Mouse (Mus musculus) kidney, postnatal 0 days (tissue): Measurements from ENCODE around the gene Mylk. TPM values are rescaled to one million over a fixed set of nuclear protein-coding genes. Genes with fewer than 3 reads are reported as not detected.
"Not testable (repeated sequence)": the region's sequence is repeated elsewhere in the genome, so short reads cannot be mapped to it uniquely, and the experiment has no call there.

Source experiments
- ATAC-seq: fragments of 200-750 bp; cut with Nextera tagmentation; replicated peaks from 2 replicates; pipeline ENCODE4 v1.8.0; 2017; ENCODE audit warnings: low read depth, moderate number of reproducible peaks, moderate TSS enrichment, moderate library complexity; ENCODE audit not compliant: low FRiP score
- DNase-seq: peaks from one replicate; pipeline ENCODE4 v3.0.0-alpha.2; 2016; ENCODE audit warnings: low spot score
- H3K27ac ChIP-seq: fragments of 300-500 bp; sonication (generic); 2 replicates; pipeline ENCODE4 v1.5.1; 2014; ENCODE audit warnings: mild to moderate bottlenecking
- H3K27me3 ChIP-seq: fragments of 300-500 bp; sonication (generic); 2 replicates; pipeline ENCODE4 v1.6.1; 2014; ENCODE audit warnings: low read length, mixed read lengths; ENCODE audit not compliant: insufficient read depth
- H3K36me3 ChIP-seq: fragments of 300-500 bp; sonication (generic); 2 replicates; pipeline ENCODE4 v1.6.1; 2014; ENCODE audit warnings: low read length, mixed read lengths; ENCODE audit not compliant: insufficient read depth
- H3K4me1 ChIP-seq: fragments of 300-500 bp; sonication (generic); replicated peaks from 2 replicates; pipeline ENCODE4 v1.6.1; 2014; ENCODE audit warnings: antibody characterized with exemption, low read length, mixed read lengths; ENCODE audit not compliant: insufficient read depth
- H3K4me2 ChIP-seq: fragments of 300-500 bp; sonication (generic); 2 replicates; pipeline ENCODE4 v1.6.1; 2014; ENCODE audit warnings: mild to moderate bottlenecking, low read length, moderate library complexity, mixed read lengths
- H3K4me3 ChIP-seq: fragments of 300-500 bp; sonication (generic); replicated peaks from 2 replicates; pipeline ENCODE4 v1.5.1; 2014; ENCODE audit warnings: low read depth, low read length
- H3K9ac ChIP-seq: fragments of 300-500 bp; sonication (generic); 2 replicates; pipeline ENCODE4 v1.6.1; 2014; ENCODE audit warnings: low read depth, low read length
- H3K9me3 ChIP-seq: fragments of 300-500 bp; sonication (generic); replicated peaks from 2 replicates; pipeline ENCODE4 v1.6.1; 2016; ENCODE audit warnings: low read length, inconsistent platforms, mixed read lengths
- CTCF ChIP-seq: IDR thresholded peaks from 2 replicates; pipeline ENCODE4 v1.5.1; 2016; ENCODE audit warnings: antibody characterized with exemption, low read depth, mild to moderate bottlenecking, moderate library complexity
- WGBS: fragments of 180-500 bp; shearing (Covaris S2); extraction: QIAGEN DNeasy Blood & Tissue Kit; methylation state at CpG from one replicate; pipeline ENCODE4 v1.1.7; 2014; 5-methylcytosine and 5-hydroxymethylcytosine counted together
- polyA plus RNA-seq: library from polyadenylated mRNA; unstranded; fragments of >200 nt; fragmentation: Nextera tagmentation; extraction: Ambion mirVana; gene quantifications from 2 replicates; pipeline ENCODE4 v1.2.1, GENCODE M21; 2015

The Mylk gene
- polyA plus RNA-seq, 1 experiment from 2014 or later = 68.5 TPM

- no peak for TF ChIP-seq CTCF
- 35% methylated on average over 11 of the region's 11 CpGs for WGBS
- no peak for ATAC-seq
Measured at GRCm38 (mm10) chr16:34804286-34805010, 59.4 kb downstream of the Mylk start.

GRCm38 (mm10) chr16:34806883-34807767 is 62.1 kb downstream of the Mylk start:
- DNase-seq = no peak
- H3K27me3 ChIP-seq = no peaks in the 10 kb centered on the region
- no peaks in the 10 kb centered on the region for H3K9me3 ChIP-seq
- 0 out of 2 replicates have a peak overlapping the region, but pooled peaks have one; percentile 33 for H3K9ac ChIP-seq
- no peak overlapping the region for H3K27ac ChIP-seq
- H3K4me3 ChIP-seq = no peak overlapping the region
- no peaks in the 10 kb centered on the region for H3K36me3 ChIP-seq
- ATAC-seq = 0 out of 2 replicates have a peak, but pooled peaks have one; percentile 29
- H3K4me1 ChIP-seq = no peaks in the 10 kb centered on the region; the same call in 1 of the 2 replicates
- 42% methylated on average over 16 of the region's 16 CpGs for WGBS
- no peak for TF ChIP-seq CTCF
- H3K4me2 ChIP-seq = no peak overlapping the region

More at GRCm38 (mm10) chr16:34804286-34805010, 59.4 kb downstream of the Mylk start:
- Histone ChIP-seq H3K9me3 (no peaks in the 10 kb centered on the region), H3K4me3 (no peak overlapping the region), H3K9ac (no peak overlapping the region), H3K4me2 (no peak overlapping the region), H3K4me1 (no peaks in the 10 kb centered on the region; the same call in 1 of the 2 replicates), H3K27me3 (no peaks in the 10 kb centered on the region), H3K27ac (no peak overlapping the region), H3K36me3 (no peaks in the 10 kb centered on the region)
- DNase-seq = peak; percentile 40

- Histone ChIP-seq H3K9ac (no peak overlapping the region), H3K4me2 (no peak overlapping the region), H3K4me3 (no peak overlapping the region), H3K27me3 (no peaks in the 10 kb centered on the region), H3K27ac (no peak overlapping the region), H3K4me1 (no peaks in the 10 kb centered on the region; the same call in 1 of the 2 replicates), H3K36me3 (no peaks in the 10 kb centered on the region), H3K9me3 (no peaks in the 10 kb centered on the region)
- no peak for TF ChIP-seq CTCF
- ATAC-seq (no peak), DNase-seq (no peak)
- WGBS = 36% methylated on average over 11 of the region's 11 CpGs
Measured at GRCm38 (mm10) chr16:34807768-34808275, 62.8 kb downstream of the Mylk start.

- Histone ChIP-seq H3K27me3 (no peaks in the 10 kb centered on the region), H3K4me2 (no peak overlapping the region), H3K27ac (no peak overlapping the region), H3K4me1 (no peaks in the 10 kb centered on the region), H3K36me3 (no peaks in the 10 kb centered on the region), H3K9me3 (no peaks in the 10 kb centered on the region), H3K4me3 (no peak overlapping the region), H3K9ac (no peak overlapping the region)
- TF ChIP-seq CTCF = no peak
- DNase-seq (no peak), ATAC-seq (no peak)
- WGBS = 40% methylated on average over 2 of the region's 2 CpGs
Measured at GRCm38 (mm10) chr16:34812165-34812564, 67.2 kb downstream of the Mylk start.

GRCm38 (mm10) chr16:34813161-34813560 is 68.2 kb downstream of the Mylk start:
- H3K4me2 ChIP-seq, H3K27ac ChIP-seq, H3K36me3 ChIP-seq, H3K9me3 ChIP-seq, H3K4me1 ChIP-seq, ATAC-seq, H3K4me3 ChIP-seq, H3K9ac ChIP-seq, DNase-seq, H3K27me3 ChIP-seq: not testable (repeated sequence)

- Histone ChIP-seq H3K4me1 (no peaks in the 10 kb centered on the region), H3K4me2 (no peak overlapping the region), H3K27me3 (no peaks in the 10 kb centered on the region), H3K27ac (no peak overlapping the region), H3K4me3 (no peak overlapping the region), H3K36me3 (no peaks in the 10 kb centered on the region), H3K9ac (no peak overlapping the region), H3K9me3 (no peaks in the 10 kb centered on the region)
- ATAC-seq = no peak
- DNase-seq = no peak
- TF ChIP-seq CTCF = no peak
- 80% methylated on average over 3 of the region's 3 CpGs for WGBS
Measured at GRCm38 (mm10) chr16:34813570-34813969, 68.6 kb downstream of the Mylk start.
